Mouse (Mus musculus) brain, embryonic 14.5 days (tissue): ENCODE measurements at regions not wholly inside any gene's neighbourhood (a gene's known extent, or its start where the extent isn't known, plus 50 kb on each side); places are given as distances from the start of the nearest gene placed in this dataset.

Experiments
- CTCF ChIP-seq: fragments of 200-500 bp; IDR thresholded peaks from 2 replicates; pipeline ENCODE4 v1.5.1; 2012; ENCODE audit warnings: inconsistent platforms, mild to moderate bottlenecking, moderate library complexity, borderline replicate concordance; ENCODE audit not compliant: insufficient read depth, insufficient read length; ENCODE audit errors: extremely low read depth
- POLR2A ChIP-seq: fragments of 200-500 bp; IDR thresholded peaks from 2 replicates; pipeline ENCODE4 v1.6.1; 2012; ENCODE audit warnings: mild to moderate bottlenecking, inconsistent platforms, borderline replicate concordance; ENCODE audit not compliant: poor library complexity, insufficient read depth, insufficient read length, severe bottlenecking; ENCODE audit errors: extremely low read depth

DNA sequence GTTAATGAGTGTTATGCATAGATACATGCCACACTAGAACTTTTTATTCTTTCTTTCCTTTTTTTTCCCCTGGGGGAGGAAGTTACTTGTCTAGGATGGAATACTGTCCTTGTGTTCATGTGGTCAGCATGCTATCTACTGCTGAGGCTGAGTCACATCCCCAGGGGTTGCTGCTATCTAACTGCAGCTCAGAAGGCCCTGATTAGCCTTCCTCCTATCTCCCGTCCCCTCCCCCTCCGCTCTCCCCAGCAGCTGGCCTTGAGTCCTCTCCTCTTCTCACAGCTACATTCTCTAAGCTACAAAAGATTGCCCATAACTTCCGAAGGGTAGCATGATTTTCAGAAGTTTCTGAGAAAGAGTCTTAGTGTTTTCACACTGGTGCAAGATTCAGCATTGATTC is 168.5 kb downstream of the Fam198b start:
- TF ChIP-seq POLR2A (no peak), CTCF (no peak)
